Mouse (Mus musculus) lung, postnatal 25 days (tissue): Measurements from ENCODE around the gene Vasp.
A peak's percentile ranks its signal among the peaks of the same experiment; 100 is the strongest.

ENCODE experiments used
- DNase-seq: peaks from one replicate; pipeline ENCODE4 v3.0.0; 2022; ENCODE audit warnings: low spot score

Vasp gene

DNA sequence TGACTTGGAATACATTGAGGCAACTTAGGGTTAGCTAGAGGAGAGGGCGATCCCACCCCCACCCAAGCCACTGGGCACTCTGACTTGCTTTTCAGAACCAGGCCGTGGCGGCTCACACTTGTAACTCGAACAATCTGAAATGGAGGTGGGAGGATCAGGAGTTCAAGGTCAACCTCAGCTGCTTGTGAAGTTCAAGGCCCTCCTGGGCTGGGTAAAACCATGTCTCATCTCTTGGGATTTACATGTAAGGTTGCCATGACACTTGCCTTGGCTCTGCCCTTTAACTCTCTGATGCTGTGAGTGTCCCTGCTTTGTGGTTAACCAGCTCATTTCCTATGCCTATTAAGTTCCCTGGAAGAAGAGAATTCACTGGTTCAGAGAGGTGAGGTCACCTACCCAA lies 62.1 kb downstream of the Vasp start:
- no peak for DNase-seq

DNA sequence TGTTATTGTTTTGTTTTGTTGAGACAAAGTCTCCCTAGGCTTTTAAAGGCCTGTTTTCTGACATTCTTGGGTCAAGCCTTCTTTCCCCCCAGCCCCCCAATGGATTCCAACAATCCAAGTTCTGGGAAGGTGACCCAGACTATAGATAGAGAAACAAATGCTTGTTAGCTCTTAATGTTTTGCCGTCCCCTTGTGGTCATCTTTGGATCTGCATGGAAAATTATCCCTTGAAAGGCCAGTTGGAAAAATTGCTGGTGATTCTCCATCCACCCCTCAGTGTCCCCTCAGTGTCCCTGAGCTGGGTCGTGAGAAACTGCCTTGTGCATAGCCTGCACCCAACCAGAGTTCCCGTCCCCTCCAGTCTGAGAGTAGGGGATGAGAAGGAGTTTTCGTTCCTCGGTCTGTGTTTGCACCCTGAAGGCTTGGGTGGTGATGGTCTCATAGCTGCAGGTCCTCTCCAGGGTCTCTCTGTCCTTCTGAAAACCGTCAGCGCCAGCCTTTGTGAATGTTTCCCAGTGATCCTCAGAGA lies 62.6 kb downstream of the Vasp start:
- DNase-seq: peak; percentile 62

DNA sequence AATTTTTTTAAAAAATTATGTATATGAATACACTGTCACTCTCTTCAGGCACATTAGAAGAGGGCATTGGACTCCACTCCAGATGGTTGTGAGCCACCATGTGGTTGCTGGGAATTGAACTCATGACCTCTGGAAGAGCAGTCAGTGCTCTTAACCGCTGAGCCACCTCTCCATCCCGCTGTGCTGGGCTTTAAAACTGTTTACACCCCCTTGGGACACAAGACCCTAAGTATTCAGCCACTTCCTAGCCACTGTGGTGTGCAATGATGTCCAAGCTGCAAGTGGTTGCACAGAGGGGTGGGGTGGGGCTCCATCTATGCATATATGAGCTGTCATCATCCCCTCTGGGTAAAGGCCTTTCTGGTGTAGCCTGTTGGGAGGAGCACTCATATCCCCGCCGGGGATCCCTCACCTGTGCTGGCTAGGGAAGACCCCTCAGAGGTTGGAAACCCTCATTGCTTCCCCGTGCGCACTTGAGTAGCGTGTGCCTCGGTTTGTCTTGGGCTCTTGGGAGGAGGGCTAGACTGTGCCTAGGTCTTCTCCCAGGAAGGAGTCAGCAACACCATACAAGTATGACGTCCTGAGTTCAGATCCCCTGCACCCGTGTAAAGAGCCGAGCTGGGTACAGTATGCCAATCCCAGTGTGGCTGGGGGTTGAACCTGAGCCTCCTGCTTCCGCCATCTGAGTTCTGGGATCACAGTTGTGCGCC lies 63.3 kb downstream of the Vasp start:
- no peak for DNase-seq
